Mouse (Mus musculus) urinary bladder, postnatal 36 days (tissue): ENCODE data around the gene Agr2.

Source experiments
- DNase-seq, 2 experiments: peaks; one replicate each; pipeline ENCODE4 v3.0.0; 2022; ENCODE audit warnings: low spot score in 2 of 2, mixed read lengths in 1 of 2

Agr2 gene

DNA sequence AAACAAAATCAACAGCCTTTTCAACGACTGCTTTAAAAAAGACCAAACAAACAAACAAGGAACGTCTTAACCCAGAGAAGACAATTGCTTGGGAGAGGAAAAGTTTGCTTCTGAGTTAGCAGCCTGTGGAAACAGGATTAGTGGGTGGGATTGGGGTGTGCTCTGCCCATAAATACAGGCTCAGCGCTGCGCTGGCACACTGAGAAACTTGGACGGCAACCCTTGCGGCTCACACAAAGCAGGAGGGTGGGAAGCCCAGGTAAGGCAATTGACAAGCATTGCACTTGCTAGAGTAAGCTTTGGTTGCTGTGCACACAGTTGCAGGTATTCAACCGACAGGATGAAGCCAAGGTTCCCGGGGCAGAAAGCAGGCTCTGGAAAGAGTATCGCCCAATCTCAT lies at the start of gene Agr2:
Gene Agr2, plus strand, starts transcription at position 197 of the 400 bp plus-strand sequence.
- no peak for DNase-seq

- no peak for DNase-seq
These were observed 41.0 kb upstream of the Agr2 start for GRCm38 (mm10) chr12:35951757-35952156.

- DNase-seq, result no peak
These were observed 35.5 kb upstream of the Agr2 start for GRCm38 (mm10) chr12:35957235-35957634.

DNA sequence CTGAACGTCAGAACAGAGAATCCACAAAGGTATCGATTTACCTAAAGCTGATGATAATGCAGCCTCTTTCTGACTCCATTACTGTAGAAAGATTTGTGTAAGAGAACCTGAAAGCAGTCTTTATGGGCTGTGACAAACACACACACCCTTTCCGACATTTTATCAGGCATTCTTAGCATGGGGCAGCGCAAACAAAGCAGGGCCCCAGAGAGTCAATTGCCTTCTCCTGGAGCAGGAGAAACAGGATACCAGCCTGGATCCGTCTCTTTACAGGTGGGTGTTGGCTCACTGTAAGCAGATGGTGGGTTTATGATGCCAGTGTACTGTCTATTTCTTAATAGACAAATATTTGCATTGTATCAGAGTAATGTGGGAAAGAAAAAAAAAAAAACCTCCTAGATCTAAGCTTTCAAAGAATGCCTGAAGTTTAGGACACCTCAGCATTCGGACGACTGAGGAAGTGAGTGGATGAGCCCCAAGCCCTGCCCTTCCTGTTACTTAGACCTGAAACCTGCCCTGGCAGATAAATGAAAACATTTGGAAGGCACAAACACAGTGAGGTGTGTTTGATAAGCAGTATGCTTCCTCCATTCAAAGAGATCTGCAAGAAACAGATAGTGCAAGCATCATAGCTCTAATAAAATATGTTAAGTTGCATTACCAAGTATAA lies 26.5 kb upstream of the Agr2 start:
- no peak for DNase-seq

DNA sequence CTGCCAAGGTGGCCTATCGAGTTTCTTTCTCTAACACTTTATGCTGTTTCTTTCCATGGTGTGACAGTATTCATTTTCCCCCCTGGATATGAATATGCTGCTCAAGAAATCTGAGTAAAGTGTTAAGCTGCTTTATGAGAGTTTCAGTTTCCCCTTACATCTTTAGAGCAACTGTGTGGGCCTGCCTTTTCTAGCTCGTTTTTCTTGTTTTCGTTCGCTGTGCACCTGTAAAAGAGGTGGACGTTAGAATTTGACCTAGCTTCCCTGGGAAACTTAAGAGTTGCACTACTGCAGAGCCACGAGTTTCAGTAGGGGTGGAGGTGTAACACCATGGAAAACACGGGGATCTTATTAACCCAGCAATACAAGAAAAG lies 26.0 kb upstream of the Agr2 start:
- DNase-seq, result no peak

GRCm38 (mm10) chr12:35975898-35976297 lies 16.8 kb upstream of the Agr2 start:
- DNase-seq, result no peak

GRCm38 (mm10) chr12:35977633-35978246 lies 15.0 kb upstream of the Agr2 start:
- no peak for DNase-seq

GRCm38 (mm10) chr12:35979625-35980024 lies 13.1 kb upstream of the Agr2 start:
- no peak for DNase-seq

- DNase-seq, result no peak
These were observed 10.9 kb upstream of the Agr2 start for GRCm38 (mm10) chr12:35981732-35982360.

DNA sequence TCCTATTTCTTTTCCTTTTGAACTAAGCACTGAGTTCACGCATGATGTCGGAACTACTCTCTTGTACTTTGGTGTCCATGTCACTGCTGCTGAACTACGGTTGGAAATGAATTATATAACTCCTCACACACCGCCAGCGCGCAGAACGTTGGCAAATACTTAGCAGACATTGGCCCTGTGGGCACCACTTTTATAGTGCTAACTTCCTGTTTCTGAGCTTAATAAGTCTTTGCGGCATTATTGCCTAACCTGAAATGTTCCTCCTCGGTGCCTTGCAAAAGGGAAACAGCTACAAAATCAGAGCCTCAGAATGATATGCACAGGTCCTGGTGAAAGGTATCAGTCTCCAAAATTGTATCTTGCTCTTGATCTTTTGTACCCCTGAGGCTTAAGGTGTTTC lies 9.2 kb upstream of the Agr2 start:
- no peak for DNase-seq

DNA sequence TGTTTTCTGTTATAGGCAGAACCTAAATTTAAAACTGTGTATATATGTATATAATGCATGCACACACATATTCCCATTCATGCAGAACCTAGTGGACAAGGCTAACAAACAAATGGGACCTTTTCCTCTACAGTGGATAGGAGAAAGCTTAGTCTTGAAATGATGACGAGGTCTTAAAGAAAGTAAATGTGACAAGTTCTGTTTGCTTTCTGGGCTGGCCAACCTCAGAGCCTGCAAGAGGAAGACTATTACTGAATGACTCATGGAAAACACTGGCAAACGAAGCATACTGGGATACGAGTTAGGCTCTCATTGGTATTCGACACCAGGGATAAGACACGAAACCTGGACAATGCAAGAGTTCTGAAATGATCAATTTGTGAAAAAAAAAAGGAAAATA lies 8.0 kb upstream of the Agr2 start:
- DNase-seq, result no peak

- DNase-seq, result no peak
These were observed 876 bp downstream of the Agr2 start for GRCm38 (mm10) chr12:35993583-35993982.

- DNase-seq, result no peak
These were observed 1.4 kb downstream of the Agr2 start for GRCm38 (mm10) chr12:35994098-35994497.

- DNase-seq, result no peak
These were observed 3.1 kb downstream of the Agr2 start for GRCm38 (mm10) chr12:35995799-35996198.

- DNase-seq, result no peak
These were observed 12.0 kb downstream of the Agr2 start for GRCm38 (mm10) chr12:36004714-36005113.

GRCm38 (mm10) chr12:36007581-36007980 lies 14.9 kb downstream of the Agr2 start:
- no peak for DNase-seq

DNA sequence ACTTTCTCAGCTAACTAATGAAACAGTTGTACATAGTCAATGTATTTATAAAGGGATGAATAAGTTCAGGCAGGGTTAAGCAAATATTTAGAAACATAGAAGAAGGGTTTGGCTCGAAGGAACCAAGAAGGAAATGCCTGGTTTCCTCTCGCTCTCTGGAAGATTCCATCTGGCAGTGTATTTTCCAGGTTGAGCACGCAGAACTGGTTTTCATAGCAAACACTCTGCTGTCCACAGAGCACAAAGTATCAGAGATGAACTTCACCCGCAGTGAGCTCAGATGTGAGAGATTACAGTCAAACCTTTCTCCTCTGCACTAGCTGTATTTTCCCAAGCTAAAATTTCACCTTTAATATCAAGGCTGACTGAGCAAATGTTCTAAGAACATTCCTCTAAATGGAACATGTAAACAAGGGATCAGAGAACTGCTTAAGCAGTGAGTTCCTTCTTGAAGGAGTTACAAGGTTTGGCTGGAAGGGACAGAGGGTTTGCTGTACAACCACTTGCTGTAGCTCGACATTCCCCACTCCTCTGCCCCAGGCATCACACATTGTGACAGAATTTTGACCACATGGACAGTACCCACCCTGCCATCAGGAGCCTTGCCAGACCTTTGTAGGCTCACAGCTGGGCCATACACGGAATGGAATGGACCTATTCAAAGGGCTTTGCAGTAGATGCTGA lies 15.8 kb downstream of the Agr2 start:
- DNase-seq, result peak in 1 of 2 experiments; percentile 23

DNA sequence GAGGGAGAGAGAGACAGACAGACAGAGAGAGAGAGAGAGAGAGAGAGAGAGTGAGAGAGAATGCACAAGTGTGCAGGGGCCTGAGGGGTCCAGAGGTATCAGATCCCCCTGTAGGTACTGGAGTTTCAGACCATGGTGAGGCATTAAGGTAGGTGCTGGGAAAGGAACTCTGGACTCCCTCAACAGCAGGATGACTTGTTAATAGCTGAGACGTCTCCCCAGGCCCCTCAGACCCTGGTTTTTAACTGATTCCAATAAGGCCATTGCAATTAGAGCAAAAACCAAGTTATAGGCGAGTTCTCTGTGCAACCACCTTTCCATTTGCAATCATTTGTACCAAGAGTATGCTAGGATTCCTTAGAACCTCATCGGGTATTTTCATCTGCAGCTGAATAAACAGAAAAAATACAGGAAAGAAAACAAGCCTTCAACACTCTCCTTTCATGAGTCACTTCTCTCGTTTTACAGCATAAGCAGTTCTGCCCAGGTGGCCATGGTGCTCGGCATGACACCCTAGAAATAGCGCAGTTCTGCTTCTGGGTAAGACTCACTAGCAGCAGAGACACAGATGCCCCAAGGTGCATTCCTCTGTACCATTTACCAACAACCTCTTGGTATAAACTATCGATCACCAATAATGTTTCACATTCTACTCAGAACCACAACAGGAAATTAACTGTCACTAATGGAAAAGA lies 20.7 kb downstream of the Agr2 start:
- DNase-seq, result no peak

DNA sequence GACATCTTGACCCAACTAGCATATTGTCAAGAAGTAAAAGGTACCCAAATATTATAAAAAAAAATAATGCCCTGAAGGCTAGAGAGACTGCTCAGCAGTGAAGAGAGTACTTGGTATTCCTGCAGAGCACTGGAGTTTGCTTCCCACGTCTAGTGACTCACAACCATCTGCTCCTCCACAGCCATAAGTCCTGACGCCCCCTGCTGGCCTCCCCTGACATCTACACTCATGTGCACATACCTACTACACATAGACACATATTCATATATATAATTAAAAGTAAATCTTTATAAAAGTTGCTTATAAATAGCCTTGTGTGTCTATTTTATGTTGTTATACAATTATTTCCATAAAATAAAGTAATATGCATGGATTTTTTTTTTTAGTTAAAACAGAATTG lies 25.1 kb downstream of the Agr2 start:
- no peak for DNase-seq

- DNase-seq, result no peak
These were observed 26.9 kb downstream of the Agr2 start for GRCm38 (mm10) chr12:36019572-36019971.

DNA sequence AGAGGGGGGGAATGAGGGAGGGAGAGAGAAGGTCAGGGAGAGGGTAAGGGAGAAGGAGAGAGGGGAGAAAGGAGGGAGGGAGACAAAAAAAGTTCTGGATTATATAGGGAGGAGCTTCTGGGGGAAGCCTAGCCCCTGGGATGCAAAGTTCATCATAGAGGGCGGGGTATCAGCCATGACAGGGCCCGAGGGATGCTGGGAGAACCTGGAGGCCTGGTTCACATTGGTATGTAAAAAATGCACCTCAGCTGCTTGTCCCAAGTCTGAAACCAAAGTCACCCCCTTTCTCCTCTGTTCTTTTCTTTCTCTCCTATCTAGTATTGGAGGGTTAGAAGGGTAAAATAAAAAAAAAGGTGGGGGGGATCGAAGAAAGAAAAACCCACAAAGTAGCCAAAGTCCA lies 27.4 kb downstream of the Agr2 start:
- no peak for DNase-seq

- no peak for DNase-seq
These were observed 28.0 kb downstream of the Agr2 start for GRCm38 (mm10) chr12:36020710-36021109.
